Mouse (Mus musculus) C2C12 (cell line): Measurements from ENCODE around the gene Bad. TPM values are rescaled to one million over a fixed set of nuclear protein-coding genes. Genes with fewer than 3 reads are reported as not detected.

ENCODE experiments used
- H3K27me3 ChIP-seq: one replicate; pipeline ENCODE4 v1.6.1; 2011; ENCODE audit not compliant: control insufficient read depth, insufficient read depth, insufficient read length
- H3K36me3 ChIP-seq: one replicate; pipeline ENCODE4 v1.6.1; 2011; ENCODE audit not compliant: control insufficient read depth, insufficient read depth
- H3K4me3 ChIP-seq: one replicate; pipeline ENCODE4 v1.5.1; 2011; ENCODE audit warnings: mild to moderate bottlenecking, control low read depth; ENCODE audit not compliant: poor library complexity, insufficient read depth, severe bottlenecking
- H3K79me2 ChIP-seq: one replicate; pipeline ENCODE4 v1.6.1; 2011; ENCODE audit not compliant: control insufficient read depth, insufficient read depth
- H3K79me3 ChIP-seq: one replicate; pipeline ENCODE4 v1.6.1; 2011; ENCODE audit warnings: low read depth, control low read depth
- H3ac ChIP-seq: one replicate; pipeline ENCODE3; 2011; ENCODE audit warnings: low read depth; ENCODE audit not compliant: control insufficient read depth, insufficient read length
- CEBPB ChIP-seq: IDR thresholded peaks from one replicate; pipeline ENCODE4 v1.6.1; 2011; ENCODE audit warnings: low read depth, mild to moderate bottlenecking, control low read depth, moderate library complexity
- CTCF ChIP-seq: IDR thresholded peaks from one replicate; pipeline ENCODE4 v1.5.1; 2011; ENCODE audit not compliant: control insufficient read depth, insufficient read depth, insufficient read length
- FOSL1 ChIP-seq: IDR thresholded peaks from one replicate; pipeline ENCODE4 v1.8.0; 2011; ENCODE audit warnings: mild to moderate bottlenecking, low read length; ENCODE audit not compliant: poor library complexity, insufficient read depth, severe bottlenecking
- MAX ChIP-seq: IDR thresholded peaks from one replicate; pipeline ENCODE4 v1.6.1; 2011; ENCODE audit warnings: mild to moderate bottlenecking, control low read depth
- MYOD1 ChIP-seq: IDR thresholded peaks from one replicate; pipeline ENCODE4 v1.6.1; 2011; ENCODE audit warnings: low read depth; ENCODE audit not compliant: control insufficient read depth, insufficient read length
- MYOG ChIP-seq: IDR thresholded peaks from one replicate; pipeline ENCODE4 v1.6.1; 2011; ENCODE audit not compliant: control insufficient read depth, insufficient read length; ENCODE audit errors: extremely low read depth
- USF1 ChIP-seq: IDR thresholded peaks from one replicate; pipeline ENCODE4 v1.6.1; 2011; ENCODE audit warnings: low read depth, mild to moderate bottlenecking, control low read depth, moderate library complexity
- polyA plus RNA-seq: library from polyadenylated mRNA; unstranded; fragments of >200 nt; fragmentation: generic; extraction: Trizol; gene quantifications from one replicate; pipeline ENCODE4 v1.2.1, GENCODE M21; 2012; ENCODE audit warnings: missing spikeins

Bad gene
- polyA plus RNA-seq, 1 experiment, result 84.0 TPM

DNA sequence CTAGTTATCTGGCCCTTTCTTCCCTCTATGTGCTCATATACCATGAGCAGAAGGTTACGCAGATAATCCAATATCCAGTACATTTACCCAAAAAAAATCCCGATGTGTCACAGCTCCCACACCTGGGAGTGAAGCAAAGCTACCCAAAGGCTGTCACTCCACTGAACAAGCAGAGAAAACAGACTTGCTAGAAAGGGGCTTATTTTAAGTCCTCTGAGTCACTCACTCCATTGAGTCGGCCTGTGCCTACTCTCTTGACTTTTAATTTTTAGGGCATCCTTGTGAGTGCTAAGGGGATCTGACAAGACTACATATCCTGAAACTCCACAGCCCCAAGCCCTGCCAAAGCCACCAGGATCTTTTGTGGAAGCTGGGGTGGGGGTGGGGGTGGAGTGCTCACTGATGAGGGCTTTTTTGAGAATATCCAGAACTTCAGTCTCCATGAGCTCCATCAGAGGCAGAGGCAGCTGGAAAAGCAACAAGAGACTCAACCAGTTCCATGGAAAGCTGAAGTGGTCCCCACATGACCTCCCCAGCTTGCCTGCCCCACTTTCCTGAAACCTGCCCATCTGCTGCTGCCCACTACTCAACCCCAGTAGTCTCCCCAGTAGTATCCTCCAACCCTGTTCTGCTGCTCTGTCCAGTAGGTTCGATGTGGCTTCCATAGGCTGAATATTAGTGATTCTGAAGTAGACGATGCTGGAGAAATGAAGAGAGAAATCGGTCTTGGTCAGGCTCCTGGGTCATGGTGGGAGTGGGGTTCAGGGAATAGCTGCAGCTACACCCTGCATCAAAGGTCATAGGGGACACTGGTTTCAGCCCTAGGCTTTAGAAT lies 18.5 kb upstream of the Bad start:
- H3K79me2 ChIP-seq, result peaks cover 25% of the 10 kb centered on the region
- H3K27me3 ChIP-seq, result peaks cover 10% of the 10 kb centered on the region
- H3K36me3 ChIP-seq, result no peaks in the 10 kb centered on the region

DNA sequence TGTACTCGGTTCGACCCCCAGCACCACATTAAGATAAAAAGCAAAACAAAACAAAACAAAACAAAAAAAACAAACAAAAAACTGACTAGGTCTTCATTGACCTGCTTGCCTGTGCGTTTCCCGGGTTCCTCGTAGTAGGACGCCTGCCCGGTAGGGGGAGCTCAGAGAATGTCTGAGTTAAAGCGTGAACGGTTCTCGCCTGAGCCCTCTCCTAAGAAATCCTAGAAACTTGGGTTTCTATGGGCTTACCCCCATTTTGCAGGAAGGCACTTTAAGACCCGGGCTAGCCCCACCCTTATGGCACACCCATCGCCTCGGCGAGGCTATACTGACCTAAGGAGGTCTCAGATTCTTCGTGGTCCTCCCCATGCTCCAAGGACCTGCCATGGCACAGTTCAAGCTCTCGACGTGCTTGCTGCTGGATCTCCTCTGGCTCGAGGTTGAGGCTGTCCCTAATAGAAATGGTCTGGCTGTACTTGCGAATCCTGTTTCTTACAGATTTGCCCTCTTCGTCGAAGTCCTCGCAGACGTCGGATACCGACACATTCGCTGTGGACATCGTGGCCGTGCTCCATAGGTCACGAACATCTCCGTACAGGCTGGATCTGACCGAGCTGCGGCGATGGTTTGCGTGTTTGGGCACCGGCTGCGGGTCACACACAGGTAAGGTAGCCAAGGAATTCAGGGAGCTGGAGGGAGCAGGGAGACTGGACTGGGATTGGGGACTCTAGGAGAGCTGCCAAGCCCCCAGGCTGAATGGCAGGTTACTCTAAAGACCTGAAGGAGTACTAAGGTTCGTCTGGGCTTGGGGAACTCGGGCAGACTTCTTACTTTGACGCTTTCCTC lies 17.0 kb upstream of the Bad start:
- Histone ChIP-seq H3K4me3 (no peak overlapping the region), H3K27me3 (peaks cover 10% of the 10 kb centered on the region), H3K79me2 (peaks cover 16% of the 10 kb centered on the region), H3K36me3 (no peaks in the 10 kb centered on the region), H3K79me3 (peaks cover 4% of the 10 kb centered on the region), H3ac (no peak overlapping the region)
- TF ChIP-seq MYOD1 (no peak), MYOG (no peak), CEBPB (no peak), USF1 (no peak), FOSL1 (no peak), CTCF (peak; percentile 46), MAX (no peak)

More for the DNA sequence above, 18.5 kb upstream of the Bad start:
- no peak for TF ChIP-seq CEBPB
- no peak for TF ChIP-seq MAX
- no peak for TF ChIP-seq MYOG
- no peak for TF ChIP-seq FOSL1
- no peak for TF ChIP-seq CTCF
- TF ChIP-seq MYOD1, result no peak
- TF ChIP-seq USF1, result no peak
- H3K79me3 ChIP-seq, result peaks cover 4% of the 10 kb centered on the region
- no peak overlapping the region for H3ac ChIP-seq
- no peak overlapping the region for H3K4me3 ChIP-seq

DNA sequence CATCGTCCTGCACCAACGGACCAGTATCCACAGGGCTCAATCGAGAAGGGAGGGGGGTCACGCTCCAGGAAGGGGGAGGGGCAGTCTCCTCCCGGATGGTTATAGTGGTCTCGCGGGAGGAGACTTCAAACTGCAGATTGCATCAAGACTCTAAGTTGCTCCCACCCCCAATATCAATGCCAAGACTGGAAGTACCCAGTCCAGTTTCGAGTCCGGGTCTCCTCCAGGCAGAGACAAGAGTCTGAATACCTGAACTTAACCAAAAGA lies 16.4 kb upstream of the Bad start, which contains the start of gene Catsperz:
TSS of gene Catsperz (minus strand) at position 74 of the 267 bp plus-strand sequence.
- H3K36me3 ChIP-seq, result no peaks in the 10 kb centered on the region
- H3K27me3 ChIP-seq, result peaks cover 10% of the 10 kb centered on the region
- peaks cover 4% of the 10 kb centered on the region for H3K79me3 ChIP-seq
- H3K79me2 ChIP-seq, result peaks cover 11% of the 10 kb centered on the region
- H3ac ChIP-seq, result no peak within 1 kb of the TSS
- no peak within 1 kb of the TSS for H3K4me3 ChIP-seq
- TF ChIP-seq CEBPB (no peak), MAX (no peak), USF1 (no peak), MYOG (no peak), MYOD1 (no peak), CTCF (no peak), FOSL1 (no peak)

DNA sequence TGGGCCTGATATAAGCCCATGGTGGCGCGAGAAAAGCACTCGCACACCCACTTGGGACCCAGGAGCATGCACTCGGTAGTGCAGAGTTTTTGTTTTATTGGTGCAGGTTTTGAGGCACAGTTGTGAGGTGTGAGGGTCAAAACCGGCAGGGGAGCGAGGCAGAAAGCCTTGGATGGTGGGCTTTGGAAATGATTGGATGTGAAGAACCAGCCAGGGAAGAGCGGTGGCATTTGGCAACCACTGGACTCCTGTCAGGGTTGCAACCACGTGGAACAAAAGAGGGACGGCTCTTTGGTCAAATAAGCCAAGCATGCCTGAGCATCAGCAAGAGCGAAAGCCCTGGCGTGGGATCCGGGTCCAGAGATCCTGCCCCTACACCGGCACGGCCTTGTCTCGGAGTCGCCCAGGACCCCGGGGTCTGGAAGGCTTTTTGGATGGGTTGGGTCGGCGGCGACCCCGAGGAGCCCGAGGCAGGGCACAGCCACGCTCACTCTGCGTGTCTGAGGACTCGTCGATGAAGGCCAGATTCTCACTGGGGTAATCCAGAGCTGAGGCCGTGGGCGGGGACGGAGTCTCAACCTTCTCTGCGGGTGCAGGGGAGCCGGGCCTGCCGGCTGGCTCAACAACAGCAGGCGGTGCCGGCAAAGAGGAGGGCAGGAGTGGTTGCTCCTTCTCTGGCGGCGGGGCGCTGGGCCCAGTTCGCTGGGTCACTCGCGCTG lies 15.9 kb upstream of the Bad start:
- Histone ChIP-seq H3K27me3 (peaks cover 10% of the 10 kb centered on the region), H3K79me3 (peaks cover 2% of the 10 kb centered on the region), H3K79me2 (peaks cover 5% of the 10 kb centered on the region), H3K36me3 (no peaks in the 10 kb centered on the region), H3ac (no peak overlapping the region), H3K4me3 (no peak overlapping the region)
- TF ChIP-seq FOSL1 (no peak), MAX (no peak), MYOG (no peak), CEBPB (no peak), USF1 (no peak), CTCF (no peak), MYOD1 (no peak)

DNA sequence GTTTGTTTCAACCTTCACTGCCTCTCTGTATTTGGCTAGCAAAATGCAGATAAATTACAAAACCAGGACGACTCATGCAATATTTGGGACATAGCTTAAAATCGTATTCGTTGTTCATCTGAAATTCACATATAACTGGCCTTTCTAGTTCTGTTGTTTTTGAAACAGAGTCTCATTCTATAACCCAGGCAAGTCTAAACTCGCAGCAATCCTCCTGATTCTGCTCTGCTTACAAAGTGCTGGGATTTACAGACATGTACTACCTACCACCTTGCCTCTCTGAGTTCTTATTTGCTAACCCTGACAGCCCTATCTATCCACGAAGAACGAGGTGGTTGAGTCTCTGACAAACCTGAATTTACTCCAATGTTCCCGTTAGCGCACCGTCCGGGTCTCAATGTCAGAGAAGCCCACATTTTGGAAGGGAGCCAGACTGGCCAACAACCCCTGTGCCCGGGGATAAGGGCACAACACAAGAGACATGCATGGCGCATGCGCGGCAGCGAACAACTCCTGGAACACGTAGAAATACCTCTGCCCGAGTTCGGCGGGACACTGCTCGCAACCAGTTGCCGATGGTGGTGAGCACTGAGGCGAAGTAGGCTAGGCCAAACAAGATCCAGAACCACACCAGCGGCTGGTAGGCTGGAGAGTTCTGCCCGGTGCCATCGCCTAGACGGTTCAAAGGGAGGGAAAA lies 15.0 kb upstream of the Bad start:
- H3K4me3 ChIP-seq, result no peak overlapping the region
- H3ac ChIP-seq, result no peak overlapping the region
- no peaks in the 10 kb centered on the region for H3K79me2 ChIP-seq
- no peaks in the 10 kb centered on the region for H3K79me3 ChIP-seq
- H3K27me3 ChIP-seq, result peaks cover 10% of the 10 kb centered on the region
- no peaks in the 10 kb centered on the region for H3K36me3 ChIP-seq
- TF ChIP-seq FOSL1, result no peak
- TF ChIP-seq CEBPB, result no peak
- no peak for TF ChIP-seq MYOD1
- TF ChIP-seq CTCF, result no peak
- TF ChIP-seq MAX, result no peak
